Mouse (Mus musculus) CH12.LX (cell line): ENCODE measurements around the gene Cage1. TPM values are rescaled to one million over a fixed set of nuclear protein-coding genes. Genes with fewer than 3 reads are reported as not detected.
A peak's percentile ranks its signal among the peaks of the same experiment; 100 is the strongest.

ENCODE experiments used
- DNase-seq: peaks from one replicate; pipeline ENCODE4 v3.0.0-alpha.2; 2013; ENCODE audit errors: extremely low read depth
- H3K27ac ChIP-seq: 2 replicates; pipeline ENCODE4 v1.5.1; 2012; ENCODE audit warnings: low read depth, mild to moderate bottlenecking, control low read depth, moderate library complexity; ENCODE audit not compliant: insufficient read depth
- H3K27me3 ChIP-seq: replicated peaks from 2 replicates; pipeline ENCODE3; 2012; ENCODE audit warnings: inconsistent platforms
- H3K36me3 ChIP-seq, 2 experiments: replicated peaks in 1 of 2; 2 replicates each; pipeline versions ENCODE3 to v1.6.1; 2012; ENCODE audit warnings: inconsistent platforms in 1 of 2, low read length in 1 of 2, mild to moderate bottlenecking in 1 of 2, mixed read lengths in 1 of 2, moderate library complexity in 1 of 2; ENCODE audit not compliant: control insufficient read depth in 1 of 2, insufficient read depth in 1 of 2
- H3K4me1 ChIP-seq, 2 experiments: 2 replicates each; pipeline ENCODE4 v1.6.1; 2012; ENCODE audit warnings: inconsistent platforms in 1 of 2, moderate library complexity in 1 of 2; ENCODE audit not compliant: insufficient read depth in 2 of 2, control insufficient read depth in 1 of 2
- H3K4me2 ChIP-seq: 2 replicates; pipeline ENCODE4 v1.6.1; 2012; ENCODE audit warnings: low read depth, mild to moderate bottlenecking, control low read depth; ENCODE audit not compliant: poor library complexity, insufficient read depth, severe bottlenecking
- H3K4me3 ChIP-seq, 3 experiments: fragments of 150-350 bp in 1 of 3; sonication (generic) in 1 of 3; replicated peaks in 1 of 3; 2 replicates each; pipeline versions ENCODE3 to v1.5.1; 2011 to 2012; ENCODE audit warnings: low read depth in 2 of 3, low read length in 2 of 3, mild to moderate bottlenecking in 2 of 3, moderate library complexity in 2 of 3, control low read depth in 1 of 3, improper control_type of control experiment in 1 of 3, inconsistent platforms in 1 of 3, mixed read lengths in 1 of 3; ENCODE audit not compliant: poor library complexity in 1 of 3
- H3K79me2 ChIP-seq: replicated peaks from 2 replicates; pipeline ENCODE4 v1.6.1; 2012; ENCODE audit warnings: mild to moderate bottlenecking, moderate library complexity; ENCODE audit not compliant: control insufficient read depth, poor library complexity, insufficient read depth, severe bottlenecking; ENCODE audit errors: extremely low read depth
- H3K9ac ChIP-seq: 2 replicates; pipeline ENCODE4 v1.6.1; 2012; ENCODE audit warnings: low read depth, mild to moderate bottlenecking, control low read depth, moderate library complexity; ENCODE audit not compliant: insufficient read depth
- H3K9me3 ChIP-seq: replicated peaks from 2 replicates; pipeline ENCODE3; 2012; ENCODE audit warnings: low read length, inconsistent platforms, mixed read lengths
- BHLHE40 ChIP-seq: IDR thresholded peaks from 2 replicates; pipeline ENCODE4 v1.6.1; 2011; ENCODE audit warnings: mild to moderate bottlenecking, low read depth, low read length, improper control_type of control experiment
- CHD1 ChIP-seq: IDR thresholded peaks from 2 replicates; pipeline ENCODE4 v1.6.1; 2012; ENCODE audit warnings: low read depth, low read length, improper control_type of control experiment, inconsistent platforms
- CTCF ChIP-seq, 2 experiments: IDR thresholded peaks in 1 of 2; conservative IDR thresholded peaks in 1 of 2; 2 replicates each; pipeline ENCODE4 v1.5.1; 2011 to 2012; ENCODE audit warnings: low read depth in 2 of 2, low read length in 2 of 2, improper control_type of control experiment in 1 of 2, inconsistent platforms in 1 of 2, mild to moderate bottlenecking in 1 of 2, moderate library complexity in 1 of 2
- E2F4 ChIP-seq: IDR thresholded peaks from 2 replicates; pipeline ENCODE4 v1.6.1; 2011; ENCODE audit warnings: low read depth, low read length, improper control_type of control experiment; ENCODE audit not compliant: insufficient replicate concordance
- ELF1 ChIP-seq: IDR thresholded peaks from 2 replicates; pipeline ENCODE4 v1.6.1; 2014; ENCODE audit warnings: low read depth, mild to moderate bottlenecking, inconsistent platforms, low read length, improper control_type of control experiment
- EP300 ChIP-seq: IDR thresholded peaks from 2 replicates; pipeline ENCODE4 v1.6.1; 2011; ENCODE audit warnings: low read length, improper control_type of control experiment
- ETS1 ChIP-seq: conservative IDR thresholded peaks from 2 replicates; pipeline ENCODE4 v1.6.1; 2012; ENCODE audit warnings: low read depth, mild to moderate bottlenecking, inconsistent platforms, low read length, improper control_type of control experiment, moderate library complexity
- HCFC1 ChIP-seq: IDR thresholded peaks from 2 replicates; pipeline ENCODE4 v1.6.1; 2012; ENCODE audit warnings: low read depth, mild to moderate bottlenecking, inconsistent platforms, low read length, improper control_type of control experiment
- IRF4 ChIP-seq: IDR thresholded peaks from 2 replicates; pipeline ENCODE4 v1.6.1; 2014; ENCODE audit warnings: low read depth, mild to moderate bottlenecking, inconsistent platforms, low read length, improper control_type of control experiment
- JUND ChIP-seq: conservative IDR thresholded peaks from 2 replicates; pipeline ENCODE4 v1.6.1; 2011; ENCODE audit warnings: low read depth, low read length, improper control_type of control experiment
- KAT2A ChIP-seq: IDR thresholded peaks from 2 replicates; pipeline ENCODE4 v1.6.1; 2012; ENCODE audit warnings: low read length, improper control_type of control experiment, inconsistent platforms; ENCODE audit not compliant: insufficient replicate concordance
- MAFK ChIP-seq: IDR thresholded peaks from 2 replicates; pipeline ENCODE4 v1.6.1; 2011; ENCODE audit warnings: low read length, improper control_type of control experiment; ENCODE audit not compliant: insufficient replicate concordance
- MAX ChIP-seq: IDR thresholded peaks from 2 replicates; pipeline ENCODE4 v1.6.1; 2011; ENCODE audit warnings: low read length, improper control_type of control experiment
- MAZ ChIP-seq: IDR thresholded peaks from 2 replicates; pipeline ENCODE4 v1.6.1; 2012; ENCODE audit warnings: low read depth, mild to moderate bottlenecking, inconsistent platforms, low read length, improper control_type of control experiment, moderate library complexity
- MXI1 ChIP-seq: IDR thresholded peaks from 2 replicates; pipeline ENCODE4 v1.6.1; 2011; ENCODE audit warnings: mild to moderate bottlenecking, low read depth, low read length, improper control_type of control experiment
- NELFE ChIP-seq: IDR thresholded peaks from 2 replicates; pipeline ENCODE4 v1.6.1; 2011; ENCODE audit warnings: low read depth, low read length, improper control_type of control experiment
- NRF1 ChIP-seq: IDR thresholded peaks from 2 replicates; pipeline ENCODE4 v1.6.1; 2014; ENCODE audit warnings: low read depth, mild to moderate bottlenecking, inconsistent platforms, low read length, improper control_type of control experiment, moderate library complexity
- PAX5 ChIP-seq: IDR thresholded peaks from 2 replicates; pipeline ENCODE4 v1.6.1; 2012; ENCODE audit warnings: low read length, inconsistent platforms, mixed read lengths
- POLR2A ChIP-seq: IDR thresholded peaks from 2 replicates; pipeline ENCODE4 v1.6.1; 2011; ENCODE audit warnings: low read depth, mild to moderate bottlenecking, improper control_type of control experiment, low read length
- POLR2AphosphoS2 ChIP-seq: IDR thresholded peaks from 2 replicates; pipeline ENCODE4 v1.6.1; 2011; ENCODE audit warnings: low read depth, low read length, improper control_type of control experiment
- RAD21 ChIP-seq: IDR thresholded peaks from 2 replicates; pipeline ENCODE4 v1.6.1; 2011; ENCODE audit warnings: low read depth, mild to moderate bottlenecking, low read length, improper control_type of control experiment, moderate library complexity
- RCOR1 ChIP-seq: conservative IDR thresholded peaks from 2 replicates; pipeline ENCODE4 v1.6.1; 2012; ENCODE audit warnings: low read depth, mild to moderate bottlenecking, inconsistent platforms, low read length, improper control_type of control experiment
- SIN3A ChIP-seq: IDR thresholded peaks from 2 replicates; pipeline ENCODE4 v1.6.1; 2012; ENCODE audit warnings: low read length, improper control_type of control experiment, inconsistent platforms
- SMC3 ChIP-seq: IDR thresholded peaks from 2 replicates; pipeline ENCODE4 v1.6.1; 2011; ENCODE audit warnings: low read depth, low read length, improper control_type of control experiment
- TBP ChIP-seq: conservative IDR thresholded peaks from 2 replicates; pipeline ENCODE4 v1.6.1; 2011; ENCODE audit warnings: low read depth, low read length, improper control_type of control experiment
- TCF12 ChIP-seq: IDR thresholded peaks from 2 replicates; pipeline ENCODE4 v1.6.1; 2014; ENCODE audit warnings: low read depth, mild to moderate bottlenecking, inconsistent platforms, low read length, improper control_type of control experiment
- UBTF ChIP-seq: IDR thresholded peaks from 2 replicates; pipeline ENCODE4 v1.6.1; 2012; ENCODE audit warnings: low read depth, mild to moderate bottlenecking, inconsistent platforms, low read length, improper control_type of control experiment, moderate library complexity
- USF1 ChIP-seq: IDR thresholded peaks from 2 replicates; pipeline ENCODE4 v1.6.1; 2014; ENCODE audit warnings: low read depth, mild to moderate bottlenecking, inconsistent platforms, low read length, improper control_type of control experiment
- USF2 ChIP-seq: conservative IDR thresholded peaks from 2 replicates; pipeline ENCODE4 v1.6.1; 2011; ENCODE audit warnings: low read depth, low read length, improper control_type of control experiment
- ZC3H11A ChIP-seq: IDR thresholded peaks from 2 replicates; pipeline ENCODE4 v1.6.1; 2012; ENCODE audit warnings: low read depth, mild to moderate bottlenecking, inconsistent platforms, low read length, improper control_type of control experiment
- ZKSCAN1 ChIP-seq: IDR thresholded peaks from 2 replicates; pipeline ENCODE4 v1.6.1; 2012; ENCODE audit warnings: low read depth, inconsistent platforms, low read length, improper control_type of control experiment, borderline replicate concordance
- ZMIZ1 ChIP-seq: IDR thresholded peaks from 2 replicates; pipeline ENCODE4 v1.6.1; 2012; ENCODE audit warnings: low read depth, mild to moderate bottlenecking, inconsistent platforms, low read length, improper control_type of control experiment
- ZNF384 ChIP-seq: IDR thresholded peaks from 2 replicates; pipeline ENCODE4 v1.6.1; 2012; ENCODE audit warnings: low read depth, low read length, improper control_type of control experiment, inconsistent platforms
- dilution Hi-C: fragments of 300-500 bp; cut with MboI; formaldehyde crosslinking; loops from 2 replicates; pipeline ENCODE4 v1.14.3; 2020; ENCODE audit warnings: low sequenced_read_pairs; ENCODE audit not compliant: extremely low pct_unique_long_range_greater_than_20kb, extremely low pct_ligation_motif_present
- in situ Hi-C: fragments of 300-500 bp; cut with MboI; formaldehyde crosslinking; loops from 3 replicates; pipeline ENCODE4 v1.14.3; 2019; ENCODE audit warnings: low sequenced_read_pairs, low pct_ligation_motif_present, low pct_unique_long_range_greater_than_20kb, mixed read lengths
- polyA plus RNA-seq: library from polyadenylated mRNA; unstranded; fragments of >175 nt; gene quantifications from 2 replicates; pipeline ENCODE4 v1.2.1, GENCODE M21; 2012; ENCODE audit warnings: low read depth; ENCODE audit not compliant: insufficient read length
- total RNA-seq, 2 experiments: library from RNA; depleted of rRNA; stranded (reverse); fragments of 300-350 nt in 1 of 2; fragments of >200 nt in 1 of 2; gene quantifications; 2 replicates each; pipeline ENCODE4 v1.2.3; 2012 to 2014

Cage1 gene
- total and polyA plus RNA-seq, 3 experiments, result 1.2 to 1.4 (median 1.3) TPM

DNA sequence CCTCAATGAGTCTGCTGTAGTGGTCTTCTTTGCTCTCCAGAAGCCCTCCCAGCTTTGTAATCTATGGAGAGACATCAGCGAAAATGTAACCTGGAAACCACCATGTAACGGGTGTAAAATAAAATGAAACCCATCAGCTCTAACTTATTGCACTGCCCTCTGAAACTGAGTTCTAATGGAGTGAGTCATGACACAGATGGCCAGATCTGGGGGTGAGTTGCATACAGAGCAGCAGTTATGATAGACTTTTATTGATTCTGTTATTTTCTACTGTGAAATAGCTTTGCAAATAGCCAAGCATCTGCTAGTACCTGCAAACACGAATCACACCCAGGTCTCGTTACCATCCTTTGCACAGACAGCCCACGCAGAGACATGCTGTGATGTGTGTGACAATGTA, 24.4 kb downstream of the Cage1 start:
- dilution Hi-C loops, result no loop called here
- Histone ChIP-seq H3K36me3 (peaks cover 0 to 2% of the 10 kb centered on the region in 2 experiments), H3K9ac (0 out of 2 replicates have a peak overlapping the region, but pooled peaks have one; percentile 43), H3K9me3 (peaks cover 3% of the 10 kb centered on the region), H3K4me1 (peaks cover 12 to 36% of the 10 kb centered on the region in 2 experiments), H3K79me2 (no peaks in the 10 kb centered on the region), H3K27me3 (no peaks in the 10 kb centered on the region), H3K4me2 (peak overlapping the region; percentile 65; the same call in 1 of the 2 replicates), H3K27ac (no peak overlapping the region), H3K4me3 (no peak overlapping the region)
- in situ Hi-C loops, result no loop called here
- no peak for DNase-seq
- TF ChIP-seq USF2 (no peak), ETS1 (no peak), MXI1 (no peak), NELFE (no peak), ELF1 (no peak)

DNA sequence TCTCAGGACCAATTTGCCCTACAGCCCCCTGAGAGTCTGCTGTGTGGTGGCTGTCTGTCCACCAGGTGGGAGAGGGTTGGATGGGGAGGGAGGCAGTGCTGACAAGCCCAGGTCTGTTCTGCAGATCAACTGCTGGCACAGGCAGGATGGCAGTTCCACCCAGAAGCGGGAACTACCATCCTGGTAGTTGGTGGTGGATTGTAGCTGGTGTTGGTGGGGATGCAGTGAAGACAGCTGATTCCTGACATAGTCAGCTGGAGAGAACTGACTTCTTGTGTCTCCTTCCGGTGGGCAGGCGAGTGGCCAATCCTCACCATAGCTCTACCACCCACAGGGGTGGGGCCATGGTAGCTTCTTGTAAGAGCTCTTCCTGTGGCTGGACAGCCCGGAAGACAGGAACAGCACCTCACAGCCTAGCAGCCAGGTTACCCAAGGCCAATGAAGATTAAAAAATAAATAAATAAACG, 26.4 kb downstream of the Cage1 start:
- Histone ChIP-seq H3K27me3 (no peaks in the 10 kb centered on the region), H3K4me2 (peak overlapping the region; percentile 39), H3K9me3 (no peaks in the 10 kb centered on the region), H3K36me3 (no peaks in the 10 kb centered on the region), H3K27ac (peak overlapping the region; percentile 88), H3K9ac (peak overlapping the region; percentile 86; the same call in 1 of the 2 replicates), H3K79me2 (no peaks in the 10 kb centered on the region), H3K4me1 (peaks cover 15 to 39% of the 10 kb centered on the region in 2 experiments), H3K4me3 (peak overlapping the region in 2 of 3 experiments; percentile 47 to 48)
- dilution Hi-C loops (no loop called here), in situ Hi-C loops (no loop called here)
- no peak for DNase-seq
- no peak for TF ChIP-seq MAFK
- peak; percentile 61 for TF ChIP-seq CHD1
- TF ChIP-seq POLR2A, result peak; percentile 79
- no peak for TF ChIP-seq CTCF (conservative IDR thresholded peaks at IDR 0.05 in 1 of 2, IDR thresholded peaks at IDR 0.05 in 1 of 2; ENCODE audit: low read depth in 2 of 2, low read length in 2 of 2)
- TF ChIP-seq USF2, result no peak
- no peak for TF ChIP-seq POLR2AphosphoS2
- TF ChIP-seq E2F4, result no peak
- no peak for TF ChIP-seq RAD21
- TF ChIP-seq SIN3A, result peak; percentile 89
- peak; percentile 66 for TF ChIP-seq NELFE
- peak; percentile 51; the same call in 1 of the 2 replicates for TF ChIP-seq ETS1
- no peak for TF ChIP-seq KAT2A
- TF ChIP-seq ZMIZ1, result peak; percentile 41; the same call in 1 of the 2 replicates
- TF ChIP-seq NRF1, result no peak
- TF ChIP-seq ELF1, result peak; percentile 91
- peak; percentile 54; the same call in 1 of the 2 replicates for TF ChIP-seq TCF12
- peak; percentile 63 for TF ChIP-seq HCFC1
- TF ChIP-seq ZC3H11A, result no peak
- no peak for TF ChIP-seq RCOR1
- no peak for TF ChIP-seq SMC3
- peak; percentile 85 for TF ChIP-seq TBP
- no peak for TF ChIP-seq JUND
- no peak for TF ChIP-seq BHLHE40
- TF ChIP-seq MAX, result no peak
- no peak for TF ChIP-seq EP300
- no peak for TF ChIP-seq ZNF384
- TF ChIP-seq USF1, result no peak
- no peak for TF ChIP-seq PAX5
- TF ChIP-seq MXI1, result no peak
- peak; percentile 29; the same call in 1 of the 2 replicates for TF ChIP-seq IRF4
- no peak for TF ChIP-seq MAZ
- no peak for TF ChIP-seq UBTF
- no peak for TF ChIP-seq ZKSCAN1
